Mouse (Mus musculus) E14TG2a.4 (cell line): Measurements from ENCODE around the gene Epha8.

Experiments
- H3K27me3 ChIP-seq: 2 replicates; pipeline ENCODE4 v1.6.1; 2014; ENCODE audit warnings: low read length, control low read depth; ENCODE audit not compliant: insufficient read depth
- H3K36me3 ChIP-seq: 2 replicates; pipeline ENCODE4 v1.6.1; 2014; ENCODE audit warnings: low read length, control low read depth; ENCODE audit not compliant: insufficient read depth
- H3K4me1 ChIP-seq: replicated peaks from 2 replicates; pipeline ENCODE4 v1.6.1; 2014; ENCODE audit warnings: low read depth, low read length, control low read depth
- H3K4me3 ChIP-seq: replicated peaks from 2 replicates; pipeline ENCODE4 v1.5.1; 2014; ENCODE audit warnings: mild to moderate bottlenecking, low read length
- H3K9me3 ChIP-seq: 2 replicates; pipeline ENCODE4 v1.6.1; 2014; ENCODE audit warnings: low read length, control low read depth
- CTCF ChIP-seq: conservative IDR thresholded peaks from 2 replicates; pipeline ENCODE4 v1.5.1; 2014; ENCODE audit warnings: low read length
- NANOG ChIP-seq: IDR thresholded peaks from 2 replicates; pipeline ENCODE4 v1.6.1; 2014; ENCODE audit warnings: borderline replicate concordance, low read length, mixed read lengths
- POU5F1 ChIP-seq: IDR thresholded peaks from 2 replicates; pipeline ENCODE4 v1.6.1; 2014; ENCODE audit warnings: low read length, borderline replicate concordance

Epha8 gene

DNA sequence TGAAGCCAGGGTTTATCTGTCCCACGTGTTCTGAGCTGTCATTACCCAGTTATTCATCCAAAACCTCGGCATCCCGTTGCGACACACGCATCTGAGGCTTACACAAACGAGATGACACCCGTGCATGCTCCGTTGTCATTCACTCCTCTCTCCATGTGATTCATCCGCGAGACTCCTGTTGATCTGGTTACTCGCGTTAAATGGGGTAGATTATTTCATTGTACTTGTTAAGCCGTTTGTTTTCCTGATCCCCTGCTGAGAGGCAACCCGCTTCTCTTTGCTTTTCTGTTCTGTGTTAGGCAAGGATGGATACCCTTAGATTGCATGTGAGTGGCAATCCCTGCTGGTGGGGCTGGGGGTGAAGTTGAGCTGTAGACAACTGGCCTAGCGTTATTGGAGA lies 30.8 kb downstream of the Epha8 start:
- H3K4me1 ChIP-seq, result peaks cover 20% of the 10 kb centered on the region
- peaks cover 43% of the 10 kb centered on the region for H3K27me3 ChIP-seq
- no peak for TF ChIP-seq POU5F1
- no peak for TF ChIP-seq NANOG
- no peak for TF ChIP-seq CTCF
- H3K9me3 ChIP-seq, result no peaks in the 10 kb centered on the region
- H3K4me3 ChIP-seq, result no peak overlapping the region
- no peaks in the 10 kb centered on the region for H3K36me3 ChIP-seq

- H3K4me3 ChIP-seq, result no peak overlapping the region
- no peak for TF ChIP-seq POU5F1
- TF ChIP-seq CTCF, result no peak
- H3K36me3 ChIP-seq, result no peaks in the 10 kb centered on the region
- H3K9me3 ChIP-seq, result no peaks in the 10 kb centered on the region
- H3K4me1 ChIP-seq, result peaks cover 16% of the 10 kb centered on the region
- H3K27me3 ChIP-seq, result peaks cover 45% of the 10 kb centered on the region
Measured at GRCm38 (mm10) chr4:136924529-136924928, 32.1 kb downstream of the Epha8 start.

DNA sequence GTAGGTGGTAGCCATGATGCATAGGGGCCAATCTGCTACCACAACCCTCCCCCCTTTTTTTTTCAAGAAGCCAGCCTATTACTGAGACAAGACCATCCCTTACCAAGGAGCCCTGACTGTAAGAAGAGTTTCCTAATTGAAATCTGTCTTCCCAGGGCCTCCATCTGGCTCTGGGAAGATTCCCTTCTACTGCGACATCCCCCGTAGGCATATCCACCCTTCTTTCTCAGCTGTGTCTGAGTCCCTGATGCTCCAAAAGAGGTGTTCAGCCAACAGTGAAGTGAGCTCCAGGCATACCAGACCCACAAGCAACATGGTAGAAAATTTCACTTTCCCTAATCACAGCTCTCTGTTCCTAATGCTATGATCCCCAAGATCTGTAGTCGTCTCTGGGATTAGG lies 37.1 kb downstream of the Epha8 start:
- TF ChIP-seq NANOG, result no peak
- no peak for TF ChIP-seq POU5F1
- no peak for TF ChIP-seq CTCF
- Histone ChIP-seq H3K4me1 (peaks cover 20% of the 10 kb centered on the region), H3K4me3 (no peak overlapping the region), H3K9me3 (no peaks in the 10 kb centered on the region), H3K27me3 (peaks cover 56% of the 10 kb centered on the region), H3K36me3 (no peaks in the 10 kb centered on the region)

- Histone ChIP-seq H3K27me3 (peaks cover 59% of the 10 kb centered on the region), H3K4me3 (no peak overlapping the region), H3K9me3 (no peaks in the 10 kb centered on the region), H3K36me3 (no peaks in the 10 kb centered on the region), H3K4me1 (peaks cover 23% of the 10 kb centered on the region)
- TF ChIP-seq POU5F1 (no peak), CTCF (no peak), NANOG (no peak)
Measured at GRCm38 (mm10) chr4:136918834-136919233, 37.8 kb downstream of the Epha8 start.

DNA sequence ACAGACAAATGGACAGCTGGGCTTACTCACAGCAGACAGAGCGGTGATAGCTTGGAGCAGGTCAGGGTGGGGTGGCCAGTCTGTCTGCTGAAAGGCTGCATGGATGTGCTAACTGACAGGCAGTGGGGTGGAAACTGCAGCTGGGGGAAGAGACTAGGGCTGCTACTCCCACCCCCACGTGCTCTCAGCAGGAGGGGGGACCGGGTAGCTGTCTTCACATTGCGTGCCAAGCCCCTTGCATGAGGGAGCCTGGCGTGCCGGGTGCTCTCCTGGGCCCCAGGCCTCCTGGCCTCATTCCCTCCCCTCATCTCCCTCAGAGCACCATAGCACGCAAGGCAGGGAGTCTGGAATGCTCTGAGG lies 39.5 kb downstream of the Epha8 start:
- H3K9me3 ChIP-seq, result no peaks in the 10 kb centered on the region
- peaks cover 53% of the 10 kb centered on the region for H3K27me3 ChIP-seq
- H3K4me1 ChIP-seq, result peaks cover 23% of the 10 kb centered on the region
- no peaks in the 10 kb centered on the region for H3K36me3 ChIP-seq
- TF ChIP-seq NANOG, result no peak
- no peak for TF ChIP-seq POU5F1
- TF ChIP-seq CTCF, result no peak
- no peak overlapping the region for H3K4me3 ChIP-seq

GRCm38 (mm10) chr4:136916359-136917164 lies 40.1 kb downstream of the Epha8 start:
- Histone ChIP-seq H3K4me1 (peaks cover 28% of the 10 kb centered on the region), H3K4me3 (no peak overlapping the region), H3K36me3 (no peaks in the 10 kb centered on the region), H3K27me3 (peaks cover 52% of the 10 kb centered on the region), H3K9me3 (no peaks in the 10 kb centered on the region)
- no peak for TF ChIP-seq CTCF
- TF ChIP-seq NANOG, result no peak
- TF ChIP-seq POU5F1, result no peak

- Histone ChIP-seq H3K9me3 (no peaks in the 10 kb centered on the region), H3K4me1 (peaks cover 38% of the 10 kb centered on the region), H3K27me3 (peaks cover 48% of the 10 kb centered on the region), H3K36me3 (no peaks in the 10 kb centered on the region), H3K4me3 (no peak overlapping the region)
- TF ChIP-seq CTCF (no peak), NANOG (no peak), POU5F1 (no peak)
Measured at GRCm38 (mm10) chr4:136912841-136913240, 43.8 kb downstream of the Epha8 start.

GRCm38 (mm10) chr4:136911804-136912203 lies 44.8 kb downstream of the Epha8 start:
- TF ChIP-seq POU5F1 (no peak), NANOG (no peak), CTCF (no peak)
- H3K4me3 ChIP-seq, result peak overlapping the region; percentile 43; the same call in 1 of the 2 replicates

More at GRCm38 (mm10) chr4:136911804-136912203, 44.8 kb downstream of the Epha8 start:
- Histone ChIP-seq H3K9me3 (no peaks in the 10 kb centered on the region), H3K4me1 (peaks cover 32% of the 10 kb centered on the region), H3K27me3 (peaks cover 47% of the 10 kb centered on the region), H3K36me3 (no peaks in the 10 kb centered on the region)
